Mouse (Mus musculus): ENCODE results near the gene 1810062G17Rik. TPM values are rescaled to one million over a fixed set of nuclear protein-coding genes. Genes with fewer than 3 reads are reported as not detected.

The 1810062G17Rik gene
- total RNA-seq (2015; ENCODE audit: low replicate concordance) (not detected in 2 replicates), total RNA-seq (2017; ENCODE audit: low replicate concordance) (not detected in 2 replicates)

DNA sequence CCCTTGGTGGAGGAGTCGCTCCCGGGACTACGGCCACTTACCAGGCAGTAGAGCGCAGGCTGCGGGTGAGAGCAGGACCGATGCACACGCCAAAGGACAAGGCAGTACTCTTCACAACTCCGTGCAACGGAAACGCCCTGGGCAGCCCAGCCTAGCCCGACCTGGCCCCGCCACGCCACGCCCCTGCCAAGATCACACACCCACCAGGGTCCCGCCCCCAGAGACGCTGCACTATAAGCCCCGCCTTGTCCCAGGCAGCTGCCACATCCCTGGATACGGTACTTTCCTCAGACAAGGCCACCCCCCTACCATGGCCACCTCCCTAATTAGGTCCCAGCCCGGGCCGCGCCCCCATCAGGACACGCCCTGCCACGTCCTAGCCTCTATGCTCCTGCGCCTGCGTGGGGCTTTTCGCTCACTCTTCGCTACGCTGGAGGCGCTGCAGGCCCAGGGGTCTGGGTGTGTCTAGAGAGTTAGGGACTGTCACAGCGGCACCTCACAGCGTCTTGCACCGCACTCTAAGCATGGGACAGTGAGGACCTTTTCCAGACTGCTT is at the start of gene 1810062G17Rik, which contains the start of gene Anxa5:
1810062G17Rik (plus strand) TSS at position 406 of the 556 bp plus-strand sequence.
Anxa5 (minus strand) TSS at position 363 of the 556 bp plus-strand sequence.
- peak; percentile 91 for ATAC-seq (replicated peaks; ENCODE audit: low FRiP score, poor library complexity, severe bottlenecking)

DNA sequence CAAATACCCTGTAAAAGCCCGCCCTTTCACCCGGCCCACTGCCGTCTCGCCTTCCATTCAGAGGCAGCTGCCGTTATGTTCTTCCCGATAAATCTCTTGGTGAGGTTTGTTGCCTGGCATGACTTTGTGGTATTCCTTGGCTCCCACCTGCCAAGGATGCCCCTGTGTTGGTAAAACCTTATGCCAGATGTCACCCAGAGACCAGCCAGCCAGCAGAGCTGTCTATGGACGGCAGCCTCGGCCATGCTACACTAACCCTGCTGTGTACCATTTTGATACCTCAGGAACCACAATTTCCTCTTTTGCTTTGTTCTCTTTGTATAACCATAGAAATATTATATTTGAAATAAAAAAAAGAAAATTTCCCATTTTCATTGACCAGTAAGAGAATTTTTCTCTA is 48.4 kb upstream of the 1810062G17Rik start:
- no peak for ATAC-seq (replicated peaks; ENCODE audit: low FRiP score, poor library complexity, severe bottlenecking)

DNA sequence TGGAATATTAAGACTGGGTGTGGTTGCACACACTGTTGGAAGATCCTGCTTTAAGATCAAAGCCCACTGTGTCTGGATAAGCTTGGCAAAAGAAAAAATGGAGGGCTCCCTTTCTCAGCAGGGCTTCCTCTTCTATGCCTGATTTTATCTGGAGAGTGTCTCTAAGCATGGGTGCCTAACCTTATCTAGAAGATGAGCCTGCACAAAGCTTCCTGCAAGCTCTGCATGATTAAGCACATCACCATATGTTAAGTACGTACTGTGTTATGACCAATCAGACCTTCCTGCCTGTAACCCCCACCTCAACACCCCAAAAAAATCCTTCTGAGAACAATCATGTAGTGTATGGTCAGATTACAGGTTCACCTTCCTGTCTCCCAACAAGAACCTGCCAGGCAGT is 45.4 kb upstream of the 1810062G17Rik start:
- ATAC-seq (replicated peaks; ENCODE audit: low FRiP score, poor library complexity, severe bottlenecking), result no peak

DNA sequence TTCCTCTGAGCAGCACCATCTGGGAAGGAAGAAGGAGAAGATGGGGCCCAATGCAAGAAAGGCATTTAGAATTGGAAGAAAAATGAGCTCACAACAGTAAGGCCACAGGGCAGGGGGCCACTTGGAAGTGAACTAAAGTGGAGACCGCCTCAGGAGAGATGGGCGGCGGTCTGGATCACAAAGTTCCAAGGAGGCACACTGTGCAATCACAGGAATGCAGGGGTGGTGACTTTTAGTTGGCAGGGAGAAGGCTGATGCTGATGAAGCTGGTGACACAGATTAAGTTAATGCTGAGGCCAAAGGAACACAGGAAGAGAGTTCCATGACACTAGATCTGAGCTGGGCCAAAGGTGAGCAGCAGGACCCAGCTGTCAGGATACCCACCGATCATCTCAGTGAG is 35.5 kb upstream of the 1810062G17Rik start:
- ATAC-seq (replicated peaks; ENCODE audit: low FRiP score, poor library complexity, severe bottlenecking), result no peak

DNA sequence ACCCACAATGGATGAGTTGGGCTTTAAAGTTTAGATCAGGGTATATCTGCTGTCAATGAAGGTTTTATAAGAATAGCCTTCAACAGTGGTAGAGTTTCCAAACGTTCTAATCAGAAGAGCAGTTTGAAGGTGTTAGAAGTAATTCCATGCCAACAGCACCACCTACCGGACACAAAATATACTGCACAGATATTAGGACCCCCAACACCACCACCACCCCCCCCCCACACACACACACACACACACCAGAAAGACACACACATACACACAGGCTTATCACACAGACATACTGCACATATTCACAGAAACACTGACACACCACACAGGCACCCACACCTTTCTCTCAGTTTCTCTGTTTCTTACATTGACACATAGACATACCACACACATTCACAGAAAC is 33.3 kb upstream of the 1810062G17Rik start:
- no peak for ATAC-seq (replicated peaks; ENCODE audit: low FRiP score, poor library complexity, severe bottlenecking)

DNA sequence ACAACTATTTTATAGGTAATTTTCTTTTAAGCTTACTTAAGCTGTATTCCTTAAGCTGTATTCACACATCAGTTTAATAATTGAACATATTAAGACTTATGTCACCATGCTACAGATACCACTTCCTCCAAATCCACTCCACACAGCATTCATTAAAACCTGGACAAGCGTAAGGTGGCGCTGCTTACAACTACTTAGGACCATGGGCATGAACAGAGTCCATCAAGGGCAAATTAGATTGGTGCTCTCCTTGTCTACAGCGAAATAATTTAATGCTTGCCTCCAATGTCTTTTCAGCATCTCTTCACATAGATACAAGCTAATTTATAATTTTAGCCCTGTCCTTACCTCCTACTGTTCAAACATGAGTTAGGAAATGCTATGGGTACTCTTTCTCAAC is 29.7 kb upstream of the 1810062G17Rik start:
- ATAC-seq (replicated peaks; ENCODE audit: low FRiP score, poor library complexity, severe bottlenecking), result no peak

DNA sequence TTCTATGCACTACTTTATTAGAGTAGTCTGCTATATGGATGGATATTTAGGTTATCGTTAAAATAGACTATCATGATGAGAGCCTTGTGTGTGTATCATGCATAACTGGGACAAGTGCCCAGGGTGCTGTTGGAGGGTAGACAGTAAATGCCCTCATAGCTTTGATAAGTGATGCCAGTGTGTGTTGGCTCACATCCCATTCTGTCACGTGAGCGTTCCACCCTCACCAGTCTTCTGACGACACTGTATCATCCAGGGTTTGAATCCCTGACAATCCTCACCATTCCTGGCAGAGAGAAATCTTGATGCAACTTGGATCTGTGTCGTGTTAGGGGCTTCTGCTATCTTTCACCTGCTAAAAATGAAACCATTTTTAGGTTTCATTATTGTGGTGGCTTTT is 29.2 kb upstream of the 1810062G17Rik start:
- no peak for ATAC-seq (replicated peaks; ENCODE audit: low FRiP score, poor library complexity, severe bottlenecking)

DNA sequence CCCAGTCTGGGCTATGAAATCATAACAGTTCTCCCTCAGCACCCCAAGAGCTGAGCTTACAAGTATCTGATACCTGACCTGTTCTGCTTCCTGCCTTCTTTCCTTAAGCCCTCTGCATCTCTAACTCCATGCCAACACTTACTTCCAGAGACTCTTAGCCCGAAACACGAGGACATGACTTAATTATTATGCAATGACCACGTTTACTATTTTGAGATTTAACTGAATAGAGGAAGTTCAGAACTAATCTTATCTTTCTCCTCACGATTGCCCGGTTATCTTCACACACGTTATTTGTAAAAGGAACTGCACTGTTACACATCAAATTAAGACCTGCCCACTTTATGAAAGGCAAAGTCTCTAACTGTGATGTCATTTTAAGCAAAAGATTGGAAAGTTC is 28.8 kb upstream of the 1810062G17Rik start:
- no peak for ATAC-seq (replicated peaks; ENCODE audit: low FRiP score, poor library complexity, severe bottlenecking)

DNA sequence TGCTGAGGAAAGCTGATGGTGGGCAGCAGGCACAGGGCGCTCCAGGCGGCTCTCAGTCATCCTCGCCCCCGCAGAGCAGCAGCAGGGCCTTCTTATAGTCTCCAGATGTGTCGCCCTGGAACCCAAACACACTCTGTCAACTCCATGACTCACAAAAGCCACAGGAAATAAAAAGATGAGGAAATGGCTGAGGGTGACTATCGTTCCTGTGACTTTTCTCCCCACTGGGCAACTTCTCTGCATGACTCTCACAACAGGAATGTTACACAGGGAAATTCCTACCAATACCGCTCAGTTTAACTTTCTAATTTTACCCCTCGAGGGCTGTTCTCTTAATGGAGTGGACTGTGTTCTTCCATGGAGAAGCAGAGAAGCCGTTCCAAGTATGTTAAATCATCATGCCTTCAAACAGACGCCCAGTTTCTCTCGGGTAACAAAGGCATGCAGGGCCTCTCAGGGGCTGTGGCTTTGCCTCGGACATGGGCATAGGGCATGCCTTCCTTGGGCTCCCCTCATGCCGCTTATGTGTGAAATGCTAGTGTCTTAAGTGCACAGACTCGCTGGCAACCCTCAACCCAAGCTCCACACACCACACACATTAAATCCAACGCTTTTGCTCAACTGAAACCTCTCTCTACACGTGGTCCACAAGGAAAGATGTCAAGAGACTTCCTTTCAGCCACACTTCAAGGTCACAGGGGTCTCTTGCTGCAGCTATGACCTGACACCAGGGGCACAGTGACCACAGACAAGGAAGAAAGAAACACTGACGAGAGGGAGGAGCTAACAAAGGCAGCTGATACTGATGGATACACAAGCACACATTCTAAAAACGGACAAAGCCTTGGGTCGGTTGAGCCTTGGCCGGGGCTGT is 26.2 kb upstream of the 1810062G17Rik start:
- no peak for ATAC-seq (replicated peaks; ENCODE audit: low FRiP score, poor library complexity, severe bottlenecking)

DNA sequence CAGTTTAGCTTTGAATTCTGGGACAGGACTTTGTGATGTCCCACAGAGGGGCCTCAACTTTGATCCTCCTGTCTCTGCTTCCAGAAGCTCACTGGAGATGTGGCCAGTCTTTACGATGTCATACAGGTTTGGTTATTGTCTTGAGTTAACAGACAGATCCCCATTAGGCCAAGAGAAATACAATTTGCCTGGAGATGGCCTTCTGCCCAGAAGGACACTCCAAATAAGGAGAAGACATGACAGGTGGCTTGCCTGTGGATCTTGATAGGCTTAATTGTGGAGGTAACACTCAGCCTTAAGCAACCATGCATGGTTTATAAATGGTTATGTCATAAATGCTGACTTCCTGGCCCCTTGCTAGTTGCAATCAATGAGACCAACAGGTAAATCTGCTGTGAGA is 23.2 kb upstream of the 1810062G17Rik start:
- no peak for ATAC-seq (replicated peaks; ENCODE audit: low FRiP score, poor library complexity, severe bottlenecking)

DNA sequence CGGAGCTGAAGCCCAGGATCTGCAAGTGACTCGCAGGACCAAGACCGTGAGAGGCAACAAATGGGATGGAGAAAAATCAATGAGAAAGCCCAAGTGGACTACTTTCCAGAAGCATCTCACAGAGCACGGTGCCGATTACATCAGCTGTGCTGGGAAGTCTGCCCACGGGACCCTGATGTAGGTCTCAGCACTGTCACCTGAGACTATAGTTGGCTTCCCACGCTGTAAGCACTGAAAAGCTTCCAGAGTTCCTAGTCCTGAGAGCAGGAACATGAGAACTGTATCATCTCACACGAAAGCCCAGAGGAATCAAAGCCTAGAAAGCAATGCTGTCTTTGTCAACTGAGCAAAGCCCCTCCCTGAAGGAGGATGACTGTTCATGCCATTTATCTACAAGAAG is 20.6 kb upstream of the 1810062G17Rik start:
- no peak for ATAC-seq (replicated peaks; ENCODE audit: low FRiP score, poor library complexity, severe bottlenecking)

DNA sequence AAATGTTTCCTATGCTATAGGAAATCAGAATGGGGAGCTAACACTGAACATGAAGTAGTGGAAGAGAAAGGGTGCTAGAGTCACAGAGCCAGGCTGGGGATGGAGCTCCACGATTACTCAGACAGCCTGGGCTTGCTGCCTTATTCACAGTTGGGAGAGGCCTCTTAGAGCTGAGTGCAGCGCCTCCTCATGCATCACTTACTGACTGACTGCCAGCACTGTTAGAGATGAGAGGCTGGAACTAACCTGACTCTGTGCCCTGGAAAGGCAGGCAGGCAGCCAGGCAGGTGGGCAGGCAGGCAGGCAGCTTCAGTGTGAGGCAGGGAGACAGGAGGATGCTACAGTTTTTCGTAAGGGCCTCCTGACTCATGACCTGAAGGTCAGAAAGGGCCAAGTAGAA is 20.2 kb upstream of the 1810062G17Rik start:
- ATAC-seq (replicated peaks; ENCODE audit: low FRiP score, poor library complexity, severe bottlenecking), result no peak

DNA sequence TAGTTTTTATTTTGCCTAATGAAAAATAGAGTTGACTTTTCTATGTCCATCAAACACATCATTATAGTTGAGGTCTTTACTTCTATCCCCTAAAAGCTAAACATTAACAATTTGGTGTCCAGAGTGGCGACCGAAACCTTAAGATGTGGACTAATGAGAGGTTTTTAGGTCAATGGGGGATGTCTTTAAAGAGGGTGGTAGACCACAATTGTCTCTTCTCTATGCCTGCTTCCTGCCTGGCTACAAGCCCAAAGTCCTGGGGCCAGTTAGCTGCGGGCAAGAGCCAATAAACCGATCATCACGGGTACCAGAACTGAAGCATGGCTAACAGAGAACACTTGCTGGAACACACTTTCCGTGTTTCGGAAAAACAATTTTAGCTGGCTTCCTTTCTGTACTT is 15.0 kb upstream of the 1810062G17Rik start:
- ATAC-seq (replicated peaks; ENCODE audit: low FRiP score, poor library complexity, severe bottlenecking), result no peak

DNA sequence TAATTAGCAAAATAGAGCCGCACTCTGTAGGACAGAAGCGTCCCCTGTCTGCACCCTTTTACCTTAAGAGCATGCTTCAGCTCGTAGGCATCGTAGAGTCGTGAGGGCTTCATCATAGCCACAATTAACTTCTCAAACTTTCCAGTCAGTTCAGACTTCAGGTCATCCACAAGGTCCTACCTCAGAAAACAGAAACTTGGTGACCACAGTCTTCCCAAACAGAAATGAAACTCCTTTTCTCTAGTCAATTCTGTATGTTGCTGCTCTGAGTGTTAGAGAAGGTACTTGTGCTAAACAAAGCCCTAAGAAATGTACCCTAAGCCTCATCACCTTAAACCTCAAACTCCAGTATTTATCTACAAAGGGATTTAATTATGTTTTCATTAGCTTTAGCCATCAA is 13.9 kb upstream of the 1810062G17Rik start:
- ATAC-seq (replicated peaks; ENCODE audit: low FRiP score, poor library complexity, severe bottlenecking), result no peak

DNA sequence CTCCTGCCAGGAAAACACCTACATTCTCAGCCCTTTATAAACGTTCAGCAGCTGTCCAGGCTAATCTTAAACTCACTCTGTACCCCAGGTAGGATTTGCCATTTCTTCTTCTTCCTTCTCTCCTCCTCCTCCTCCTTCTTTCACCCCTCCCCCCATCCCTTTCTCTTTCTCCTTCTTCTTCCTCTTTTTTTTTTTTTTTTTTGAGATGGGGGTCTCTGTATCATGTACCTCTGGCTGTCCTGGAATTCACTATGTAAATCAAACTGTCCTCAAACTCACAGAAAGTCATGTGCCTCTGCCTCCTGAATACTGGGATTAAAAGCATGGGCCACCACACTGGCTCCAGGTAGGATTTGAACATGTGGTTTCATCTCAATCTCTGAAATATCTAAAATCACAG is 13.4 kb upstream of the 1810062G17Rik start:
- ATAC-seq (replicated peaks; ENCODE audit: low FRiP score, poor library complexity, severe bottlenecking), result no peak

DNA sequence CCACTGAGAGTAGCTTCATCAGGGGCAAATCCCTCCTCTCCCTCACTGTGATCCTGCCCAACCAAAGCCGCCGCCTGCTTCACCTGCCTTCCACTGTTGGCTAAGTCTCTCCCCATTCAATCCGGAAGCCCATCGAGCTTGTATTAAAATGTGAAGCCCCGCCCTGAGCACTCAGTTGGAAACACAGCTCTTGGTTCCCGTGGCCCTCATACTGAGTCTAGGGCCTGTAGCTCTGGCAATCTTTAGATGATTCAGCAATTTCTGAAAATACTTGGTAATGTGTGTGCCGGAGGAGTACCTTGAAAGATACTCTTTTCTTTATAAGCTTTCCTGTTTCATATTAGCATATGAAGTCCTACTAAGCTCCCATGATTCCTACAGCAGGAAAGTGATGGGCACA is 10.2 kb upstream of the 1810062G17Rik start:
- ATAC-seq (replicated peaks; ENCODE audit: low FRiP score, poor library complexity, severe bottlenecking), result no peak

DNA sequence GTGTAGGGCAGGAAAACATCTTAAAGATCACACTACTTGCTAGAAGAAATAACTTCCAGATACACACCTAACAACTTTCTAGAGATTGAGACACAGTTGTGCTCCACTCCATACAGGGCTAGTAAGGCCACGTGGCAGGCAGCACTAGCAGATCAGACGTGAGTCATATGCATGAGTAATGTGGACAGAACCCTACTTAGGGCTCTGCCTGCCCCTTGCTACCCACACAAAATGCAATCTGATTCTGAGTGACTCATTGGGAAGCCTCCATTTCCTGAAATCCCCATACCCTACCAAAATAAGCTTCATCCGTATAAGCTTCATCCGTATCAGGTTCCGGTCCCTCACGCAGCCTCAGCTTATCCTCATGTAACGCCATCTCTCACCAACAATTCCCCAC is 8.1 kb upstream of the 1810062G17Rik start:
- ATAC-seq (replicated peaks; ENCODE audit: low FRiP score, poor library complexity, severe bottlenecking), result no peak

DNA sequence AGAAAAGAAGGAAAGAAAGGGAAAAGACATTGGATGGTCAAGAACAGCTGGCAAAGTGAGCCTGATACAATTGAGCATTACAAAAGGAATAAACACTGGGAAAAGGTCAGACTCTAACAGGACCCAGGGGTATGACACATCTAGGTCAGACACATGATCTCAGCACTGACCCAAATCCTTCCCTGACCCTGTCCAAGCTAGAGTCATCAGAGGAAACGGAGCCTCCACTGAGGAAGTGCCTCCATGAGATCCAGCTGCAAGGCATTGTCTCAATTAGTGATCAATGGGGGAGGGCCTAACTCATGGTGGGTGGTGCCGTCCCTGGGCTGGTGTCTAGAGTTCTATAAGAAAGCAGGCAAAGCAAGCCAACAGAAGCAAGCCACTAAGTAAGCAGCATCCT is 6.9 kb upstream of the 1810062G17Rik start:
- ATAC-seq (replicated peaks; ENCODE audit: low FRiP score, poor library complexity, severe bottlenecking), result no peak

DNA sequence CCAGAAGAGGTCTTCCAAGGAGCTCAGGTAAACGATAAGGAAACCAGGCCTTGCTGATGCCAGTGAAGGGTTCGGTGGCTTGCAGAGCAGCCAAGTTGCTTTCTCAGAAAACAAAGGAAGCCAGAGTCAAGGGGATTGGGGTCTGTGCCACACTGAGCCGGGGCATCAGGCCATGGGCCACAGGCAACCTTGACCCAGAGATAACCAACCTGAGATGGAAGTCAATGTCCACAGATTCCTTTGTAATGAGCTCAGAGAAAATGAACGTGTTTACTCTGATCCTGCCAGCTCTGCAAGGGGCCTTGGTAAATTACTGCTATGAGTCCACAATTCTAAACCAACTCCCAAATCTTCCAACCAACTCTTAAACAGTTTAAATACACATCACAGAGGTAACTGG is 3.9 kb upstream of the 1810062G17Rik start:
- ATAC-seq (replicated peaks; ENCODE audit: low FRiP score, poor library complexity, severe bottlenecking), result no peak

DNA sequence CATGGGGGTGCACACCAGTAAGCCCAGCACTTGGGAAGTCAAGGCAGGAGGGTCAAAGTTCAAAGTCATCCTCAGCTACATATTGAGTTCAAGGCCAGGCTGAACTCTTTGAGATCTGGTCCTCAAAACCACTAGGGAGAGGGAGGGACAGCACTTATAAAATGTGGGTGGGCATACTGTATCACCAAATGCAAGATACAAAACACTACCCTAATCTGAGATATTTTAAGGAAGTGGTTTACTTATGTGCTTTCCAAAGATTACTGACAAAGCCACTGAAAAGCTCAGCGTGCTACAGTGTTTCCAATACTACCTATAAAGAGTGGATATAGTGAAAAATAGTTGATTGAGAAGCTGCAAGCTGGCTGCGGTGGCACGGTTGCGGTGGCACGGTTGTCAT is 2.5 kb upstream of the 1810062G17Rik start:
- ATAC-seq (replicated peaks; ENCODE audit: low FRiP score, poor library complexity, severe bottlenecking), result no peak

DNA sequence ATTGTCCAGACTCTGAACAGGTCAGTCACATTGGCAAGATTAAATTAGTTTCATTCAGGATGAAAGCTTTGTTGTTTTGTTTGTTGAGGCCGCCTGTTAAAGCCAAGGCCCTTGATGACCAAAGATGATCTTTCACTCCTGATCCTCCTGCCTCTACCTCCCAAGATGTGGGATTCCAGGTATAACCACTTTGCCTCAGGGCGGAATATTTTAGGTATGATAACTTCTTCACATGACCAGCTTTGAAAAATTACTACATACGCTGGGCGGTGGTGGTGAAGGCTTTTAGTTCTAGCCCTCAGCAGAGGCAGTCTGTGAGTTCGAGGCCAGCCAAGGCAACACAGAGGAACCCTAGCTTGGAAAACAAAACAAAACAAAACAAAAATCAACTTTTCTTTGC is 1.3 kb upstream of the 1810062G17Rik start:
- ATAC-seq (replicated peaks; ENCODE audit: low FRiP score, poor library complexity, severe bottlenecking), result no peak

All from erythroid progenitor cell, adult 5-6 weeks (primary cell).